Mouse (Mus musculus): ENCODE data around the gene Tmem262.

DNA sequence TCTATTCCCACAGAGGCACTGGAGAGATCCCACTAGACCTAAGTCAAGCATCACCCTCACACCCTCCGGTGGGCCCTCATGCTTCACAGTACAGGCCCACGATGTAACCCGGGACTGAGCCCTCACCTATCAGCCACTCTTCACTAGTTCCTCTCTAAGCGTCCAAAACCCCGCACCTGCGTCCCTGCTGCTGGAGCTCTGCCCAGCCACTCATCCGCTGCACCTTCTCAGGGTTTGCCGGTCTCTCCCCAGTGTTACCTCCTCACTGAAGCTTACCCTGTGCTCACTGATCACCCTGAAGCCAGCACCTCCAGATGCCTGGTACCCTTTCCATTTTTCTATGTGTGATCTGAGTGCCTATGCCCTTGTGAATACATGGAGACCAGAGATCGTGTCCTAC is 37.5 kb upstream of the Tmem262 start:
- TF ChIP-seq CTCF (IDR thresholded peaks at IDR 0.05; ENCODE audit: borderline replicate concordance, extremely low read depth, insufficient read depth, insufficient read length) = no peak
- TF ChIP-seq POLR2A (IDR thresholded peaks at IDR 0.05; ENCODE audit: borderline replicate concordance, extremely low read depth, insufficient read depth, insufficient read length, poor library complexity, severe bottlenecking) = no peak
